Mouse (Mus musculus): ENCODE data around the gene Pard6b.
"Not testable (repeated sequence)": the region's sequence is repeated elsewhere in the genome, so short reads cannot be mapped to it uniquely, and the experiment has no call there.

Gene Pard6b

GRCm38 (mm10) chr2:168080431-168081246 is at the start of gene Pard6b:
TSS of gene Pard6b (plus strand) at chr2:168081004.
- peak; percentile 98 for DNase-seq

DNA sequence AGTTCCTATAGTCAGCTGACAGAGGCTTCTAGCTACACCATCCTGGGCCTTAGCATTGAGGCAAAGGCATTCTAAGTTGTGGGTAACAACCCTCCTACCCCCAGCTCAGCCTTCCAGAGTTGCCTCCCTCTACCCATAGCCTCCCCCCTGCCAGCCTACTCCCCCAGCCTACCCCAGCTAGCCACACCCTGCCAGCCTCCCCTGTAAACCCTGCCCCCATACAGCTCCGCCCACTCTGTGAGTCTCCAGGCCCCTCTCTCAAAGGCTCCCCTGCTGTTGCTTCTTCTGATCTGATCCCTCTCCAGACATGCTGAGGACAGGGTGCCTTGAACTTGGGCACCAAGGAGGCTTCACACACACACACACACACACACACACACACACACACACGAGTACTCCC is 49.0 kb upstream of the Pard6b start:
- peak; percentile 48 for DNase-seq

DNA sequence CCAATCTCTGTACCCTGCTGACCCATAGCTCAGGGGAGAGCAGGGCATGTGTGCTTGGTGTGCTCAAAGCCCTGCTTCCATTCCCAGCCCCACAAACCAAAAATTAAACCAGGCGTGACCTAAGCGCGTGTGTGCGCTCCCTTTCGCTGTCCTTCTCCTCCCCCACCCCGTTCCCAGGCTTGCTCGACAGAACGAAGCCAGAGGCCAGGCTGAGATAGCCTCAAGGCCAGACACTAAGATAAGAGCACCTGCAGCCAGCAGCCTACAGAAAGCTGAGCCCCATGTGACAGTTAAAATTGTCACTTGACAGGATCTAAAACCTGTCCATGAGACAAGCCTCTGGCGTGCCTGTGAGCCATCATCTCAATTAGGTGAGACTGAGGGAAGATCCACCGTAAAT is 46.9 kb upstream of the Pard6b start:
- DNase-seq, result peak; percentile 62

GRCm38 (mm10) chr2:168035907-168036306 is 44.9 kb upstream of the Pard6b start:
- DNase-seq, result no peak

DNA sequence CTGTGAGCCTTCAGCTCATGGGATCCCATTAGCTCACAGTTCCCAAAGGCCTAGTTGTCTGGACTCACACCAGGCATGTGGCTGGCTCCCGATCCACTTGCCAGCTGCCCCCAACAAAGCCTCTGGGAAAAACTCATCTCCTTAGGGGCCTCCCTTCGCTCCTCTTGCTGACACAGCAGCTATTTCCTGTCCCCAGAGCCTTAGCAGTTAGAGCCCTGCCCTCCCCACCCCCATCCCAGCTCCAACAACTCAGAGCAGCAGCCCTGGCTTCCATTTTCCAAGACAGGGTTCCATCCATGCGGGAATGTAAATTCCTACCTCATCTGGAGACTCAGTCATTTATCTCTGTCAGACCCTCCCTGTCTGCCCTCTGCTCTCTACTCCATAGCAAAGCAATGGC is 43.7 kb upstream of the Pard6b start:
- DNase-seq, result peak; percentile 39

GRCm38 (mm10) chr2:168040751-168041150 is 40.1 kb upstream of the Pard6b start:
- no peak for DNase-seq

DNA sequence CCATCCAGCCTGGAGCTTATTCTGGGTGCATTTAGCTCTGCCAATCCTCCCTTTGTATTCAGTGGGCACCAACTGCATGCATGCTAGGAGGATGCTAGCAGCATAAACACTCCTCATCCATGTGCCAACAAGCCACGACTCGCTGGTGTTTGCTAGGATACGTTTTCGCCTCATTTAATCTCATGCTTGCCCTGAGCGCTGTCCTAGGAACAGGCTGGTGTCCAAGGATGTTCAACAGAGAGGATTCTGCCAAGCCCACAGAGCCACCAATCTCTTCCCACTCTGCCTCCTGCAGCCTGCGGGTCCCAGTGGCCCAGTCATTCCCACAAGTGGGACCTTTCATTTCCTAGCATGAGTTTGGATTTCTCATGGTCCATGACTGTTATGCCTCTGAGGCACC is 38.8 kb upstream of the Pard6b start:
- DNase-seq, result no peak

- DNase-seq, result no peak
Observed at GRCm38 (mm10) chr2:168044681-168045287, 36.0 kb upstream of the Pard6b start.

GRCm38 (mm10) chr2:168045357-168045756 is 35.4 kb upstream of the Pard6b start:
- DNase-seq, result no peak

GRCm38 (mm10) chr2:168045771-168046170 is 35.0 kb upstream of the Pard6b start:
- DNase-seq, result peak; percentile 29

DNA sequence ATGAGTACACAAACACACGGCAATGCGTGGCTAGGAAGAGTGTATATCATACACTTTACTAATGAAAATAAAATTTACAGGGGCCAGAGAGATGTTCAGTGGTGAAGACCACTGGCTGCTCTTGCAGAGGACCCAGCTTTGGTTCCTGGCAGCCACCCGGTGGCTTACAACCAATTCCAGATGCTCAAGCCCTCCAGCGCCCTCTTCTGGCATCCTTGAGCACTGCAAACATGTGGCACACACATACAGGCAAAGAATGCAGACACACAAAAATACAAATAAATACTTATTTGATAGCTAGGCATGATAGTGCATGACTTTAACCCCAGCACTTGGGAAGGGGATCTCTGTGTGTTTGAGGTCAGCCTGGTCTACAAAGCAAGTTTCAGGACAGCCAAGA is 34.3 kb upstream of the Pard6b start:
- peak; percentile 38 for DNase-seq

DNA sequence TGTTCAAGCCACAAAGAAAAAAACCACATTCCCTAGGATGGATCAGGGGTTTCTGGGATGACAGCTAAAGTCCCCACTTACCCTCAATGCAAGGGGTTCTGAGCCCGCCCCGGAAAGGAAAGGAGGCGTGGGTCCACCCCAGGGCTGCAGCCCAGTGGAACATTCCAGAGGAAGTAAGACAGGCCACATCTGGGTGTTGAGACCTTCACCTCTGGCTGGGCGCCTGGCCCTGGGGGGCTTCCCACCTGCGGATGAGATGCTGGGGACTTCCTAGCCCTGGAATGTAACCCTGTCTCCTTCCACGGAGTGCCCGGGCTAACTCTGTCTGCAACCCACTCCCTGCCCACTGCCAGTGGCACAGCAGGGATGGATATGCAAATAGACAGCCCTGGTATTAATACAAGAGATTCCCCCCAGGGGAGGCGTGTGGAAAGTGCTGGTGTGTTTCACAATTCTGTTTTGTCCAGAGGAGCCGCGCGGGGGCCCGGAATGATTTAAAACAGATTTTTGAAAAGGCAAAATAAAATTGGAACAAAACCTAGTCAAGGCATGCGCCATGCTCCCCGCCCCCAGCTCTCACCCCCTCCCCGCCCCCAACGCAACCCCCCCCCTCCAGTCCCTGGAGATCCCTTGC is 31.7 kb upstream of the Pard6b start:
- DNase-seq, result no peak

- peak; percentile 80 for DNase-seq
Observed at GRCm38 (mm10) chr2:168050000-168050942, 30.5 kb upstream of the Pard6b start.

GRCm38 (mm10) chr2:168052156-168052555 is 28.6 kb upstream of the Pard6b start:
- DNase-seq, result no peak

DNA sequence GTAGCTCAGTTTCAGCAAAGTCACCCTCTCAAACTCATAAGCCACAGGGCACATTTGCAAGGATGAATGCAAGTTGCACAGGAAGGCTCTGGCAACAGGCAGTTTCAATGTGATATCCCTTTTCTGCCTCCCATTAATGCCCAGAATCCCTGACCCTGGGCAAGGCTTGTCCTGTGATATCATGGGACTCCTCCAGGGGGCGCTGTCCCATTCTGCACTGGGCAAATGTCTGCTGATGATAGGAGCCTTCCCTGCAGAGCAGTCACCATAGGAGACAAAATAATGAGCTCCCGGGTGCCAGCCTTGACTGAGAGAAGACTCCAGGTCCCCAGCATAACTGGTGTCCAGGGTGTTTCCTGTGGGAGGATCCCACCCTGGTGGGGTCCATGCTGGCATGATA is 28.1 kb upstream of the Pard6b start:
- DNase-seq, result peak; percentile 57

DNA sequence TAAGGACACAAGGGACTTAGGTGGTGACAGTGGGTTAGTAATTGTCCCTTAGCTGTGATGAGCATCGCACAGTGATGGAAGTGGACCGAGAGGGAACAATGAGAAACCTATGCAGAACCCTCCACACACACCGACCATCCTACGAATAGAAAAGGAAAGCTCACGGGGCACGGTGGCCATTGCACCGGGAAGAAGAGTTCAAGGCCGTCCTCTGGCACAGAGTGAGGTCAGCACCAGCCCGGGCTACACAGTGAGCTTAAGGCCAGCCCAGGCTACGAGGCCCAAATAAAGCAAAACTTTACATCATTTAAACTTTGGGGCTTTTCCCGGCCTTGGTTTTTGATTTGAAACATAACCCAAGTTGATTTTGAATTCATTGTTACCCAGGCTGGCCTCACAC is 26.7 kb upstream of the Pard6b start:
- DNase-seq, result no peak

DNA sequence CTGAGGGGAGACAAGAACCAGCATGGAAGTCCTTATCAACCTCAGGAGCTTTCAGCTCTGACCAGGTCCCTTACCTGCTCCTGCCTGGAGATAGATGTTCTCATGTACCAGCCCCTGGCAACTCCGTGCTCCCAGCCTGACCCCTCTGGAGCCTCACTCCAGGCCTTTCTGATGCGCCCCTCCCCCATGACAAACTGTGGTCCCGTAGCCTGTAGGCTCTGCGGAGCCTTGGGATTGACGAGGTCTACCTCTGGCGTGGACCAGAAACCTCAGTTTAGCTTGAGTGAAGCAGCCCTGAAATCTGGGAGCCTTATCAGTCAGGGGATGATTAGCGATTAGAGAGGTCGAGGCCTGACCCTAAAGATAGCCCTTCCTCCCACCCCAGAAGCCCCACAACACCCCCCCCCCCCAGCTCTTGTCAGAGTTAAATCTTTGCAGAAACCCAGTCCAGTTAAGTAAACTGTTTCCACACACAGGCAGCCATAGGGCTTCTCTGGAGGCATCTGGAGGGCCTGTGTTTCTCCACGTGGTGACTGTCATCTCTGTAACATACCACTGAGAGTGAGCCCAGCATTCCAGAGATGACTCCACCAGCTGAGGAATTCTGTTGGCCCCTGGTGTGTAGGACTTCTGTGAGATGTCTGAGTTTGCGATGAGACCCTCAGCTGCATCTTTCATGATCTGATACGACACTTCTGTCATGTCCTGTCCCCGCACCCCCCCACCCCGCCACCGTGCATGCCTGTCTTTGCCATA is 24.7 kb upstream of the Pard6b start:
- no peak for DNase-seq

DNA sequence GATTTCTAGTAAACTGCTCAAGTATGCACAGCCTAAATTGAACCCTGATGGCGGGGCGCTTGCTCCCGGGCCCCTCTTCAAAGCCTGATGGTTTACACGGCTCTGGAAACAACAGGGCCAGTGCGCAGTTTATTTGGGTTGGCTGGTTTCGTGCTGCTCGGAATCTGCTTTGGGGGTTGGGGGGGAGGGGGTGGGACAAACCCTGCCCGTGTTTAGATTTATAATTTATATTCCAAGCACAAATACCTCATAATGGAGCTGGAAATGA is 24.2 kb upstream of the Pard6b start:
- no peak for DNase-seq

- not testable (repeated sequence) for DNase-seq
Observed at GRCm38 (mm10) chr2:168057876-168058275, 22.9 kb upstream of the Pard6b start.

DNA sequence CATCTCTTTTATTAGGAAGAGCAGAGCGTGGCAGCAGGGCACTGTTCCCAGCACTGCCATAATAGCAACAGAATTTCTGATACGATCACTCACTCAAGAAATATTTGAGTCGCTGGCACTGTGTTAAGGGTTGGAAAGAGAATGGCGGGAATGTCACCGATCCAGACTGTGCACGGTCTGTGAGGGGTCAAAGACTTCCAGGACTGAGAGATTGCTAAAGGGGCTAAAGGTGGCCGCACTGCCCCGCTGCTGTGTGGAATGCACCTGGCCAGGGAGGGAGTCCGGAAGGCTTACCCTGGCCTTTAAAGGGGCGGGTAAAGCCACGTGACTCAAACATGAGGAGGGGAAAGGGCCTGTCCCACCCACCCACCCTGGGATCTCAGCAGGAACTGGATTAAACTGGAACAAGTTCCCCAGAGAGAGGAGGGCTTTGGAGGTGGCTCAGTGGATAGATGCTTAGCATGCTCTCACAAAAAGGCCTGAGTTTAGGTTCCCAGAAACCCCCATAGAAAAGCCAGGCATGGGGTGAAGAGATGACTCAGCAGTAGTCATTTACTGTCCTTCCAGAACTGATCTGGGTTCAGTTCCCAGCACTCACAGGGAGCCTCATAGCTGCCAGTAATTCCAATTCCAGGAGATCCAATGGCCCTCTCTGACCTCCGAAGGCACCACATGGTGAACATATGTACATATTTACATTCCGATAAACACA is 22.2 kb upstream of the Pard6b start:
- peak; percentile 33 for DNase-seq

GRCm38 (mm10) chr2:168059200-168059790 is 21.5 kb upstream of the Pard6b start:
- no peak for DNase-seq

Data from liver (tissue).